Mouse (Mus musculus): ENCODE data around the gene Hmgn1. TPM values are rescaled to one million over a fixed set of nuclear protein-coding genes. Genes with fewer than 3 reads are reported as not detected.

Hmgn1 gene
- total and polyA plus RNA-seq, 3 experiments: 243 to 745 (median 394) TPM

DNA sequence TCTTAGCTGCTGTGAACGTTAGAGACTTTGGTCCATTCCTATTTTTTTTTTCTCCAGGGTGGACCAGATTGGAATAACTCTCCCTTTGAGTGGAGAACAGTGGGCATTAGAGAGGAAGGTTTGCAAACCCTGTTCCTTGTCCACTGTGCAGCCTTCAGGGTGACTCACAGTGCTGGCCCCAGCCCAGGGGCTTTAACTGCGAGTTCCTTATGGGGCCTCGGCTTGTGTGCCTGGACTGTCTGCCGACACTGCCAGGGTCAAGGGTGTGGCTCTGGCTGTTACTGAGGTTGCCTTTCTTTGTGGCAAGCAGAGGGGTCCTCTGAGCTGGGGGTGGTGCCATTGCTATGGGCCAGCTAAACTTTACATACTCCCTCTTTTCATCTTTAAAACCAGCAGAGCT is 23.5 kb upstream of the Hmgn1 start:
- no peak for DNase-seq (ENCODE audit: extremely low read depth)
- in situ Hi-C loops (cut with MboI; ENCODE audit: low pct_ligation_motif_present, low pct_unique_long_range_greater_than_20kb, low sequenced_read_pairs): loop anchor here (10.0 kb wide), 1 partner anchor 116 kb away; no protein-coding TSS in a partner anchor
- peaks cover 13% of the 10 kb centered on the region; the same call in 1 of the 2 replicates for H3K79me2 ChIP-seq (replicated peaks; ENCODE audit: control insufficient read depth, extremely low read depth, insufficient read depth, poor library complexity, severe bottlenecking)
- H3K4me3 ChIP-seq (replicated peaks in 1 of 3; ENCODE audit: low read depth in 2 of 3, low read length in 2 of 3, poor library complexity in 1 of 3): no peak overlapping the region
- H3K9ac ChIP-seq (ENCODE audit: insufficient read depth, low read depth): no peak overlapping the region
- peaks cover 12 to 28% of the 10 kb centered on the region in 2 experiments for H3K4me1 ChIP-seq (ENCODE audit: control insufficient read depth in 1 of 2, insufficient read depth in 2 of 2)
- no peaks in the 10 kb centered on the region for H3K9me3 ChIP-seq (replicated peaks; ENCODE audit: low read length)
- TF ChIP-seq ETS1 (conservative IDR thresholded peaks at IDR 0.05; ENCODE audit: low read depth, low read length) (no peak), HCFC1 (IDR thresholded peaks at IDR 0.05; ENCODE audit: low read depth, low read length) (no peak), SMC3 (IDR thresholded peaks at IDR 0.05; ENCODE audit: low read depth, low read length) (no peak), UBTF (IDR thresholded peaks at IDR 0.05; ENCODE audit: low read depth, low read length) (no peak), CHD1 (IDR thresholded peaks at IDR 0.05; ENCODE audit: low read depth, low read length) (no peak), MXI1 (IDR thresholded peaks at IDR 0.05; ENCODE audit: low read depth, low read length) (no peak), GABPA (IDR thresholded peaks at IDR 0.05; ENCODE audit: insufficient replicate concordance, low read depth, low read length) (no peak), ZMIZ1 (IDR thresholded peaks at IDR 0.05; ENCODE audit: low read depth, low read length) (no peak), NRF1 (IDR thresholded peaks at IDR 0.05; ENCODE audit: low read depth, low read length) (no peak), USF1 (IDR thresholded peaks at IDR 0.05; ENCODE audit: low read depth, low read length) (no peak), ZNF384 (IDR thresholded peaks at IDR 0.05; ENCODE audit: low read depth, low read length) (no peak), E2F4 (IDR thresholded peaks at IDR 0.05; ENCODE audit: insufficient replicate concordance, low read depth, low read length) (no peak), JUN (IDR thresholded peaks at IDR 0.05; ENCODE audit: insufficient read depth, low read depth, low read length) (no peak), RCOR1 (conservative IDR thresholded peaks at IDR 0.05; ENCODE audit: low read depth, low read length) (no peak)
- peaks cover 23 to 87% of the 10 kb centered on the region in 2 experiments for H3K36me3 ChIP-seq (replicated peaks in 1 of 2; ENCODE audit: control insufficient read depth in 1 of 2, insufficient read depth in 1 of 2, low read length in 1 of 2)
- dilution Hi-C loops (cut with MboI; ENCODE audit: extremely low pct_ligation_motif_present, extremely low pct_unique_long_range_greater_than_20kb, low sequenced_read_pairs): no loop called here
- no peak overlapping the region for H3K4me2 ChIP-seq (ENCODE audit: insufficient read depth, low read depth, poor library complexity, severe bottlenecking)
- H3K27me3 ChIP-seq (replicated peaks): no peaks in the 10 kb centered on the region
- H3K27ac ChIP-seq (ENCODE audit: insufficient read depth, low read depth): no peak overlapping the region

DNA sequence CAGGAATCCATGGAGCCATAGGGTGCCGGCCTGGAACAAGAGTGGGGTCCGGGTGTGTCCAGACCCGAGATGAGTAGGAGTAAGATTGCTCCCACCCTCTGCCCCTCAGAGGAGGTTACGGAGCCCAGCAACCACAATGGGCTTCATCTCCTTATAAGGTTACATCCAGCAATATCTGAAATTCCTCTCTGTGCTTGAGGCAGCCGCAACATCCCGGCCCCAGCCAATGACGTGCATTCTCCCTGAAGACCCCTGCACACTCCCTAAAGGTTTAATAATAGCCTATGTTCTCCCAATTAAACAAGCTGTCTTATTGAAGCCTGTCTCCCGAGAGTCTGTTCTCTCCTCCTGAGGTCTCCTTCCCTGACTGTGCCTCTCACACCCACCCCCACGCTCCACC is 21.8 kb upstream of the Hmgn1 start:
- Histone ChIP-seq H3K9ac (ENCODE audit: insufficient read depth, low read depth) (no peak overlapping the region), H3K4me2 (ENCODE audit: insufficient read depth, low read depth, poor library complexity, severe bottlenecking) (no peak overlapping the region), H3K9me3 (replicated peaks; ENCODE audit: low read length) (no peaks in the 10 kb centered on the region), H3K4me3 (replicated peaks in 1 of 3; ENCODE audit: low read depth in 2 of 3, low read length in 2 of 3, poor library complexity in 1 of 3) (no peak overlapping the region), H3K4me1 (ENCODE audit: control insufficient read depth in 1 of 2, insufficient read depth in 2 of 2) (peaks cover 13 to 30% of the 10 kb centered on the region in 2 experiments), H3K79me2 (replicated peaks; ENCODE audit: control insufficient read depth, extremely low read depth, insufficient read depth, poor library complexity, severe bottlenecking) (peaks cover 13% of the 10 kb centered on the region), H3K27me3 (replicated peaks) (no peaks in the 10 kb centered on the region), H3K27ac (ENCODE audit: insufficient read depth, low read depth) (no peak overlapping the region), H3K36me3 (replicated peaks in 1 of 2; ENCODE audit: control insufficient read depth in 1 of 2, insufficient read depth in 1 of 2, low read length in 1 of 2) (peaks cover 17 to 70% of the 10 kb centered on the region in 2 experiments)
- DNase-seq (ENCODE audit: extremely low read depth): no peak
- TF ChIP-seq JUND (conservative IDR thresholded peaks at IDR 0.05; ENCODE audit: low read depth, low read length): no peak
- TF ChIP-seq ZNF384 (IDR thresholded peaks at IDR 0.05; ENCODE audit: low read depth, low read length): no peak
- TF ChIP-seq RCOR1 (conservative IDR thresholded peaks at IDR 0.05; ENCODE audit: low read depth, low read length): no peak
- no peak for TF ChIP-seq ELF1 (IDR thresholded peaks at IDR 0.05; ENCODE audit: low read depth, low read length)
- TF ChIP-seq UBTF (IDR thresholded peaks at IDR 0.05; ENCODE audit: low read depth, low read length): no peak
- TF ChIP-seq CHD2 (IDR thresholded peaks at IDR 0.05; ENCODE audit: low read length): no peak
- TF ChIP-seq POLR2AphosphoS2 (IDR thresholded peaks at IDR 0.05; ENCODE audit: low read depth, low read length): no peak
- TF ChIP-seq MAZ (IDR thresholded peaks at IDR 0.05; ENCODE audit: low read depth, low read length): no peak
- no peak for TF ChIP-seq GABPA (IDR thresholded peaks at IDR 0.05; ENCODE audit: insufficient replicate concordance, low read depth, low read length)
- no peak for TF ChIP-seq SIN3A (IDR thresholded peaks at IDR 0.05; ENCODE audit: low read length)
- no peak for TF ChIP-seq MAFK (IDR thresholded peaks at IDR 0.05; ENCODE audit: insufficient replicate concordance, low read length)
- TF ChIP-seq EP300 (IDR thresholded peaks at IDR 0.05; ENCODE audit: low read length): no peak
- dilution Hi-C loops (cut with MboI; ENCODE audit: extremely low pct_ligation_motif_present, extremely low pct_unique_long_range_greater_than_20kb, low sequenced_read_pairs) (no loop called here), in situ Hi-C loops (cut with MboI; ENCODE audit: low pct_ligation_motif_present, low pct_unique_long_range_greater_than_20kb, low sequenced_read_pairs) (no loop called here)

All from CH12.LX (cell line).